Mouse (Mus musculus) left cerebral cortex, postnatal 10 days (tissue): ENCODE measurements around the gene Cit. TPM values are rescaled to one million over a fixed set of nuclear protein-coding genes. Genes with fewer than 3 reads are reported as not detected.

Experiments used
- DNase-seq, 2 experiments: peaks; one replicate each; pipeline ENCODE4 v3.0.0; 2021 to 2022; ENCODE audit warnings: low spot score in 2 of 2, mixed read lengths in 1 of 2; ENCODE audit errors: extremely low spot score in 1 of 2
- intact Hi-C: fragments of 180-260 bp; cut with DNase I; formaldehyde crosslinking; loops from one replicate; pipeline ENCODE4 v1.15.1; 2025
- total RNA-seq, 2 experiments: library from RNA; stranded (reverse); gene quantifications; 2 replicates each; pipeline ENCODE4 v1.2.3; 2021

Cit gene
- total RNA-seq, 2 experiments from 2014 or later = 105 to 116 TPM

GRCm38 (mm10) chr5:116018784-116019183 lies 173.7 kb downstream of the Cit start:
- intact Hi-C loops = no loop called here
- DNase-seq = no peak

- DNase-seq = no peak
- intact Hi-C loops = no loop called here
These were observed 174.3 kb downstream of the Cit start for GRCm38 (mm10) chr5:116019371-116019770.

- no peak for DNase-seq
- intact Hi-C loops = no loop called here
These were observed 176.5 kb downstream of the Cit start for GRCm38 (mm10) chr5:116021552-116021951.

- intact Hi-C loops = no loop called here
- DNase-seq = no peak
These were observed 177.1 kb downstream of the Cit start for GRCm38 (mm10) chr5:116022131-116022530.

GRCm38 (mm10) chr5:116022658-116023200 lies 177.7 kb downstream of the Cit start:
- intact Hi-C loops = no loop called here
- no peak for DNase-seq

- DNase-seq = peak in 1 of 2 experiments; percentile 64
- intact Hi-C loops = no loop called here
These were observed 178.2 kb downstream of the Cit start for GRCm38 (mm10) chr5:116023251-116023661.

GRCm38 (mm10) chr5:116023821-116024284 lies 178.8 kb downstream of the Cit start:
- intact Hi-C loops = no loop called here

GRCm38 (mm10) chr5:116024327-116024739 lies 179.3 kb downstream of the Cit start, which contains the start of gene Prkab1:
Gene Prkab1 (minus strand): TSS chr5:116024508.
- DNase-seq = peak; percentile 91 to 95
- intact Hi-C loops = no loop called here

More at GRCm38 (mm10) chr5:116023821-116024284, 178.8 kb downstream of the Cit start:
- no peak for DNase-seq

GRCm38 (mm10) chr5:116026107-116026506 lies 181.0 kb downstream of the Cit start:
- DNase-seq = no peak
- intact Hi-C loops = no loop called here

- intact Hi-C loops = no loop called here
- DNase-seq = no peak
These were observed 181.5 kb downstream of the Cit start for GRCm38 (mm10) chr5:116026561-116026960.

GRCm38 (mm10) chr5:116029071-116029470 lies 184.0 kb downstream of the Cit start:
- DNase-seq = no peak
- intact Hi-C loops = no loop called here

- intact Hi-C loops = loop anchor here (5.0 to 10.0 kb wide), 2 partner anchors 92 to 1064 kb away; no protein-coding TSS in a partner anchor
- DNase-seq = no peak
These were observed 185.6 kb downstream of the Cit start for GRCm38 (mm10) chr5:116030566-116031189.

GRCm38 (mm10) chr5:116031190-116031577 lies 186.1 kb downstream of the Cit start:
- intact Hi-C loops = loop anchor here (5.0 to 10.0 kb wide), 2 partner anchors 91 to 1064 kb away; no protein-coding TSS in a partner anchor

GRCm38 (mm10) chr5:116036465-116036864 lies 191.4 kb downstream of the Cit start:
- no peak for DNase-seq
- intact Hi-C loops = loop anchor here (10.0 kb wide), 1 partner anchor 1058 kb away; no protein-coding TSS in a partner anchor

More at GRCm38 (mm10) chr5:116031190-116031577, 186.1 kb downstream of the Cit start:
- DNase-seq = peak; percentile 66 to 81

GRCm38 (mm10) chr5:116037731-116038130 lies 192.7 kb downstream of the Cit start:
- DNase-seq = no peak
- intact Hi-C loops = loop anchor here (10.0 kb wide), 1 partner anchor 1057 kb away; no protein-coding TSS in a partner anchor

- DNase-seq = no peak
- intact Hi-C loops = loop anchor here (10.0 kb wide), 1 partner anchor 1055 kb away; no protein-coding TSS in a partner anchor
These were observed 194.6 kb downstream of the Cit start for GRCm38 (mm10) chr5:116039706-116040105.

- no peak for DNase-seq
- intact Hi-C loops = no loop called here
These were observed 197.2 kb downstream of the Cit start for GRCm38 (mm10) chr5:116042241-116042640.

GRCm38 (mm10) chr5:116045581-116045980 lies 200.5 kb downstream of the Cit start:
- intact Hi-C loops = no loop called here
- DNase-seq = no peak

- no peak for DNase-seq
- intact Hi-C loops = no loop called here
These were observed 201.2 kb downstream of the Cit start for GRCm38 (mm10) chr5:116046246-116046645.

- intact Hi-C loops = no loop called here
- DNase-seq = no peak
These were observed 203.2 kb downstream of the Cit start for GRCm38 (mm10) chr5:116048321-116048720.
